Mouse (Mus musculus) stomach, postnatal 0 days (tissue): ENCODE measurements around the gene Slit3. TPM values are rescaled to one million over a fixed set of nuclear protein-coding genes. Genes with fewer than 3 reads are reported as not detected.
A peak's percentile ranks its signal among the peaks of the same experiment; 100 is the strongest.

Experiments
- ATAC-seq: fragments of 200-750 bp; cut with Nextera tagmentation; 2 replicates; pipeline ENCODE4 v1.8.0; 2017; ENCODE audit not compliant: low FRiP score, low TSS enrichment
- DNase-seq: peaks from one replicate; pipeline ENCODE4 v3.0.0-alpha.2; 2016; ENCODE audit warnings: low spot score
- H3K27ac ChIP-seq: fragments of 300-500 bp; sonication (generic); replicated peaks from 2 replicates; pipeline ENCODE4 v1.5.1; 2014; ENCODE audit warnings: mild to moderate bottlenecking, control low read depth
- H3K27me3 ChIP-seq: fragments of 300-500 bp; sonication (generic); 2 replicates; pipeline ENCODE4 v1.6.1; 2014; ENCODE audit warnings: low read length; ENCODE audit not compliant: control insufficient read depth, insufficient read depth
- H3K36me3 ChIP-seq: fragments of 300-500 bp; sonication (generic); 2 replicates; pipeline ENCODE4 v1.6.1; 2014; ENCODE audit warnings: low read length, mixed read lengths; ENCODE audit not compliant: control insufficient read depth, insufficient read depth
- H3K4me1 ChIP-seq: fragments of 300-500 bp; sonication (generic); replicated peaks from 2 replicates; pipeline ENCODE4 v1.6.1; 2014; ENCODE audit warnings: antibody characterized with exemption; ENCODE audit not compliant: control insufficient read depth, insufficient read depth
- H3K4me2 ChIP-seq: fragments of 300-500 bp; sonication (generic); replicated peaks from 2 replicates; pipeline ENCODE4 v1.6.1; 2014; ENCODE audit warnings: low read depth, mild to moderate bottlenecking, control low read depth, moderate library complexity
- H3K4me3 ChIP-seq: fragments of 300-500 bp; sonication (generic); 2 replicates; pipeline ENCODE4 v1.5.1; 2014; ENCODE audit warnings: low read depth, low read length, control low read depth
- H3K9ac ChIP-seq: fragments of 300-500 bp; sonication (generic); 2 replicates; pipeline ENCODE4 v1.6.1; 2014; ENCODE audit warnings: mild to moderate bottlenecking, low read length, control low read depth, mixed read lengths
- H3K9me3 ChIP-seq: fragments of 300-500 bp; sonication (generic); 2 replicates; pipeline ENCODE4 v1.6.1; 2016; ENCODE audit warnings: low read length; ENCODE audit not compliant: control insufficient read depth
- CTCF ChIP-seq: IDR thresholded peaks from 2 replicates; pipeline ENCODE4 v1.5.1; 2016; ENCODE audit warnings: antibody characterized with exemption, low read depth, mild to moderate bottlenecking, moderate library complexity
- EP300 ChIP-seq: optimal IDR thresholded peaks from 2 replicates; pipeline ENCODE3; 2016; ENCODE audit warnings: antibody characterized with exemption
- WGBS: fragments of 180-500 bp; shearing (Covaris S2); extraction: QIAGEN DNeasy Blood & Tissue Kit; methylation state at CpG from one replicate; pipeline ENCODE4 v1.1.7; 2014; 5-methylcytosine and 5-hydroxymethylcytosine counted together
- polyA plus RNA-seq: library from polyadenylated mRNA; unstranded; fragments of >200 nt; fragmentation: Nextera tagmentation; extraction: Ambion mirVana; gene quantifications from 2 replicates; pipeline ENCODE4 v1.2.1, GENCODE M21; 2015

The Slit3 gene
- polyA plus RNA-seq: 8.1 and 8.2 TPM in 2 replicates

DNA sequence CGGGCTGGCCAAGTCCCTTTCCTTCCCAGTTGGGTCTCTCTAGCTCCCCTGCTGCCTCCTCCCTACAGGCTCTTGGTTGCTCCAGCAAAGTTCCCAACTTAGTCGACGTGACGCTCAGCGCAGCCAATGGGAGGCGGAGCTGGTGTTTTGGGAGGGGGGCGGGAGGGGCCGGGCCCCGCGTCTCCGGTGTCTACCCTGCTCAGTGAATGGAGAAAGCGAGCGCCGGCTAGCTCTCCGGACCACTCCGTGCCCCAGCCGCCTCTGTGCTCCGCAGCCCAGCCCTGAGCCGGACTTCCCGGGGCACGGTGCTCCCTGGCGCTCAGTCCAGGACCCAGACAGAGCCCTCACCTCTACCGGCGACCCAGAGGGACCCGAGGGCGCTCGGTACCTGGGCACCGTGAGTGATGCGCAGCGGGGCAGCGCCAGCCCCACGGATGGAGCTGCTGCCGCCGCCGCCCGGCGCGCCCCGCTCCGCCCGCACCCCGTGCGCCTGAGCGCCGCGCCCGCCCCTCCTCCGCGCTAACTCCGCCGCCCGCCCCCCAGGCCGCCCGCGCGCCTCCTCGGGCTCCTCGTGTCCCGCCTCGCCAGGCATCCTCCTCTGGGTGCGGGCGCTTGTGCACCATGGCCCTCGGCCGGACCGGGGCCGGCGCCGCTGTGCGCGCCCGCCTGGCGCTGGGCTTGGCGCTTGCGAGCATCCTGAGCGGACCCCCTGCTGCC, at the start of gene Slit3:
TSS of gene Slit3 (plus strand) at position 331 of the 717 bp plus-strand sequence.
- H3K36me3 ChIP-seq: no peaks in the 10 kb centered on the region
- ATAC-seq (peak; percentile 78), DNase-seq (peak; percentile 45)
- no peaks in the 10 kb centered on the region for H3K4me1 ChIP-seq
- peak within 1 kb of the TSS; percentile 54 for H3K4me3 ChIP-seq
- no peaks in the 10 kb centered on the region for H3K9me3 ChIP-seq
- peaks cover 2% of the 10 kb centered on the region; the same call in 1 of the 2 replicates for H3K27me3 ChIP-seq
- peak within 1 kb of the TSS; percentile 69 for H3K4me2 ChIP-seq
- peak within 1 kb of the TSS; percentile 18; the same call in 1 of the 2 replicates for H3K27ac ChIP-seq
- WGBS: 1% methylated on average over 48 of the region's 75 CpGs
- TF ChIP-seq CTCF: peak; percentile 51
- no peak for TF ChIP-seq EP300
- peak within 1 kb of the TSS; percentile 56 for H3K9ac ChIP-seq

DNA sequence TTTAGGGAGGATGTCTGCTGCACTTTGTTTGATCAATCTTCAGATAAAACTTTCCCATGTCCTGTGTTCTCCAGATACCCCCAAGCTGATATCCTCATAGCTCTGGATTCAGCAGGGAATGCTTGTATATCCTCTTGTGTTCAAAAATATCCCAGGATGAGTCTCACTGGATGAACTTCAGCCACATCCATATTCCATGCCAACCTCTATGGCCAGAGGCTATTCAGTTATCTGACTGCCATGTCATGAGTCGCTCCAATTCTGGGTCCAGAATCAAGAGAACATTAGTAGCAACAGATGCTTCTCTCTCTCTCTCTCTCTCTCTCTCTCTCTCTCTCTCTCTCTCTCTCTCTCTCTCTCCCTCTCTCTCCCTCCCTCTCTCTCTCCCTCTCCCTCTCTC, 49.6 kb upstream of the Slit3 start:
- ATAC-seq: no peak
- Histone ChIP-seq H3K27me3 (no peaks in the 10 kb centered on the region), H3K36me3 (no peaks in the 10 kb centered on the region), H3K9ac (no peak overlapping the region), H3K9me3 (no peaks in the 10 kb centered on the region), H3K4me2 (no peak overlapping the region), H3K4me3 (no peak overlapping the region), H3K27ac (no peak overlapping the region), H3K4me1 (no peaks in the 10 kb centered on the region)
- 95% methylated on average over 1 of the region's 1 CpGs for WGBS
- DNase-seq: no peak
- TF ChIP-seq CTCF (no peak), EP300 (no peak)

DNA sequence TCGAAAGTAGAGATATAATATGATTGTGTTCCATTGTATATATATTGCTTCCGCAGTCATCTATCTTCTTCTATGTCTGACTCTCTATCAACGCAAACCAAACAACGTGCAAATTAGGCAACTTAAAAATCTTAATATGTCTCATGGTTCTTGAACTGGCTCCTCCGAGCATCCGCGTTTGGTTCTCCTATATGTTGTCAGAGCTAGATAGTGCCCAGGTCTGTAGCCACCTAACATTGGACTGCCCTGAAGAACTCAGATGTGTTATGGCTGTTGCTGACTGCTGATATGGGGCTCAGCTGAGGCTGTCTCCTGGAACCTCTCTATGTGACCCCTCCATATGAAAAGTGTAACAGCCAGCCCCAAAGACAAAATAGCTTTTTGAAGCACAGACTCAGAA, 45.6 kb upstream of the Slit3 start:
- 87% methylated on average over 7 of the region's 7 CpGs for WGBS
- no peaks in the 10 kb centered on the region for H3K9me3 ChIP-seq
- H3K9ac ChIP-seq: no peak overlapping the region
- H3K27ac ChIP-seq: no peak overlapping the region
- DNase-seq (no peak), ATAC-seq (no peak)
- no peak overlapping the region for H3K4me2 ChIP-seq
- no peaks in the 10 kb centered on the region for H3K36me3 ChIP-seq
- H3K4me1 ChIP-seq: no peaks in the 10 kb centered on the region
- TF ChIP-seq EP300 (no peak), CTCF (no peak)
- H3K4me3 ChIP-seq: no peak overlapping the region
- H3K27me3 ChIP-seq: no peaks in the 10 kb centered on the region

DNA sequence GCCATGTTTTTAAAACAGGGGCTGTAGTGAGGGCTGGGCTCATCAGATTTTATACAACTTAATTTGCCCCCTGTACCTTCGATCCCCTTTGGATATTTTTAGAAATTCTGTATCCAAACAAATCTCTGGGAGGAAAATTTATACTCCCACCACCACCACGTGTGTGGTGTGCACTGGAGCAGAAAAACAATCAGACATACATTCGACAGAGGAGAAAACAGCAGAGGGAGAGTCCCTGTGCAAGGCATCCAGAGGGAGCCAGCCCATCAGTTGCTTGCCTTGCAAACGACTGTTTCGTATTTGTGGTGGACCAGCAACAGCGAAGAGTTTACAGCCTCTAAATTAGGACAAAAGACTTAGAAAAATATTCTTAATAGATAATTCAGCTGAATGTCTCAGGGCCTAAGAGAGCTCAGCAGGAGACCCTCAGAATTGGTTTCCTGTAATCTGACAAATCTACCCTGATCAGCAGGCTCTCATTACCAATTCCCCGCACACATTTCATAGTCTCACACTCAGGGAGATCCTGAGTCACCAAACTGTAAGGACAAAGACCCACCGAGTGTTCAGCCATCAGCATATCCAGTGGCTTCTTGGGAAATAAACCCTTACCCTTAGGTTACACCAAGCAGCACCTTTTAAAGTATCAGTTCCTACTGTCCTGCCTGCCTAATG, 40.4 kb upstream of the Slit3 start:
- no peaks in the 10 kb centered on the region for H3K27me3 ChIP-seq
- ATAC-seq (no peak), DNase-seq (no peak)
- TF ChIP-seq CTCF: no peak
- H3K9ac ChIP-seq: no peak overlapping the region
- H3K9me3 ChIP-seq: no peaks in the 10 kb centered on the region
- 57% methylated on average over 8 of the region's 8 CpGs for WGBS
- H3K4me1 ChIP-seq: no peaks in the 10 kb centered on the region
- no peak overlapping the region for H3K4me3 ChIP-seq
- no peak overlapping the region for H3K4me2 ChIP-seq
- no peak overlapping the region for H3K27ac ChIP-seq
- H3K36me3 ChIP-seq: no peaks in the 10 kb centered on the region

DNA sequence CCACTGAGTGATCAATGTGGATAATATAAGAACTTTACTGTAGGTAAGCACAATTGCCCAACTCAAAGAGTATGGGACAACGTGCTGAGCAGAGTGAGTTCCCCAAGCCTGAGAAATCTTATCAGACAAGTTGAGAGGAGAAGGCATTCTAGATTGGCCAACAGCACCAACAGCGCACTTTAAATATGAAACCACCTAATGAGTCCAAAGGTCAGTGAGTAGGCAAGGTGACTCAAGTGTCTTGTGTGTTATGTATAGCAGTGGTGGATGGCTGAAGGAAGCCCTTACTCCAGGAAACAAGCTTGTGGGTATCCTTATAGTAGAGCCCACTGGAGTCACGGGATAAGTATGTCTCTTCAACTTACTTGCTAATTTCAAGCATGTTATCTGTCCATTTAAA, 38.7 kb upstream of the Slit3 start:
- Histone ChIP-seq H3K9me3 (no peaks in the 10 kb centered on the region), H3K4me1 (no peaks in the 10 kb centered on the region), H3K9ac (no peak overlapping the region), H3K4me2 (no peak overlapping the region), H3K27me3 (no peaks in the 10 kb centered on the region), H3K4me3 (no peak overlapping the region), H3K36me3 (no peaks in the 10 kb centered on the region), H3K27ac (no peak overlapping the region)
- ATAC-seq (peak; percentile 77), DNase-seq (no peak)
- WGBS: 71% methylated on average over 3 of the region's 3 CpGs
- TF ChIP-seq EP300 (no peak), CTCF (no peak)

DNA sequence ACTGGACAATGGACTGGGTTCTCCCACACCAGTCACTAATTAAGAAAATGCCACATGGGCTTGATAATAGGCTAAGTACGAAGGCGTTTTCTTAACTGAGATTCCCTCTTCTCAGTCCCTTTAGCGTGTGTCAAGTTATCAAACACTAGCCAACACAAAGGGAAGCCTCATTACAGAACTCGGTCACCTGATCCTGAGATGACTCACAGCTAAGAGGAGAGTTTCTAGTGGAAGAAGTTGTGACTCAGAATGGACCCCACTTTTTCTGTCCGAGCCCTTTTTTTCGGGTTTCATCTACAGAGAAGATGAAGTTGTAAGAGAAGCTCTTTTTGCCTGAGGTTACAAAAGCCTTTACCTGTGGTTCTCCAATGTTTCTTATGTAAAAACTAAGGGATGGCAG, 38.0 kb upstream of the Slit3 start:
- WGBS: 58% methylated on average over 6 of the region's 6 CpGs

More for the DNA sequence above, 38.0 kb upstream of the Slit3 start:
- Histone ChIP-seq H3K4me1 (no peaks in the 10 kb centered on the region), H3K36me3 (no peaks in the 10 kb centered on the region), H3K4me2 (no peak overlapping the region), H3K4me3 (no peak overlapping the region), H3K9ac (no peak overlapping the region), H3K9me3 (no peaks in the 10 kb centered on the region), H3K27me3 (no peaks in the 10 kb centered on the region), H3K27ac (no peak overlapping the region)
- ATAC-seq (no peak), DNase-seq (no peak)
- no peak for TF ChIP-seq EP300
- no peak for TF ChIP-seq CTCF
